Mouse (Mus musculus): ENCODE results near the gene Gm10190. TPM values are rescaled to one million over a fixed set of nuclear protein-coding genes. Genes with fewer than 3 reads are reported as not detected.
A peak's percentile ranks its signal among the peaks of the same experiment; 100 is the strongest.
"Not testable (repeated sequence)": the region's sequence is repeated elsewhere in the genome, so short reads cannot be mapped to it uniquely, and the experiment has no call there.

Gene Gm10190
- total and polyA plus RNA-seq, 2 experiments from 2014 or later, result 3.4 TPM; not detected in 1

DNA sequence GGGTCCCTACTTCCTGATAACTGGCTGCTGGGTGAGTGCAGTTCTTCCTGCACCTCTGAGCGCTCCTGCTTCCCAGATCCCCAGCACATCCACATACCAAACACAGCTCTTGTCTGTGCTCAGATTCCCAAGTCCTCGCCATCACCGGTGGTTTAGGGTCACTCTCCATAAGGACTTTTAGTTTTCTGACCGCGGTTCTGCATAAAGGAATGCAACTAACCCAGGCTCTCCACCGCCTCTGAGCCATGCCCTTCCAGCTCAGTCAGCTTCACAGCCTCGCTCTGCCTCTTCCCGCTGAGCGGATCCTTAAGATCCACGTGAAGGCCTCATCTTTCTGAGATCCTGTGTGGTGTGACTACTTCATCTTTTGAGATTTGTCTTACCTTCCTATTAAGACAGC is 16.7 kb upstream of the Gm10190 start:
- Histone ChIP-seq H3K4me3 (ENCODE audit: low read length) (no peak overlapping the region), H3K4me2 (ENCODE audit: low read depth, low read length) (no peak overlapping the region), H3K27me3 (ENCODE audit: insufficient read depth, low read length) (no peaks in the 10 kb centered on the region), H3K9me3 (ENCODE audit: low read length) (no peaks in the 10 kb centered on the region), H3K4me1 (ENCODE audit: insufficient read depth, low read length) (0 out of 2 replicates have a peak, but pooled peaks cover 5% of the 10 kb centered on the region), H3K9ac (replicated peaks; ENCODE audit: low read length) (no peak overlapping the region), H3K36me3 (ENCODE audit: insufficient read depth, low read length) (no peaks in the 10 kb centered on the region), H3K27ac (no peak overlapping the region)
- ATAC-seq (no peak), DNase-seq (ENCODE audit: low spot score) (no peak)
- TF ChIP-seq CTCF (IDR thresholded peaks at IDR 0.05; ENCODE audit: low read depth), result no peak
- 66% methylated on average over 10 of the region's 10 CpGs for WGBS

DNA sequence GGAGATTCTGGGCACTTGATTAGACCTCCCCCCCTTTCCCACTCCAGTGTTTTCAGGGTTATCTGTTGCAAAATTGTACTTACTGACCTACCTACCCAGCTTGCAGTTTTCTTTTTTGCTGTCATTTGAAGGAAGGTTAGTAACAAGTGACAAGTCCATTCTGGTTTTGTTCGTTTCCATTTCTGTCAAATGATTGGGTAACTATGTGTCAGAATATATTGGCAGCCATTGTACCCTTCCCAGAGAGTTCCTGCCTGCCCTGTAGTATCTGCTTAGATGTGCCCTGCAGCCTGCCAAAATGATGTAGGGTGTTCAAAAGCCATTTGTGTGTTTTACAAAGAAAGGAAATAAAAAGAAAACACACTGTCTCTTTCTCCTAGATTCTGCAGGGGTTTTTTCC is 12.3 kb upstream of the Gm10190 start:
- WGBS, result 48% methylated on average over 1 of the region's 1 CpGs
- no peak for TF ChIP-seq CTCF (IDR thresholded peaks at IDR 0.05; ENCODE audit: low read depth)
- no peak for DNase-seq (ENCODE audit: low spot score)

DNA sequence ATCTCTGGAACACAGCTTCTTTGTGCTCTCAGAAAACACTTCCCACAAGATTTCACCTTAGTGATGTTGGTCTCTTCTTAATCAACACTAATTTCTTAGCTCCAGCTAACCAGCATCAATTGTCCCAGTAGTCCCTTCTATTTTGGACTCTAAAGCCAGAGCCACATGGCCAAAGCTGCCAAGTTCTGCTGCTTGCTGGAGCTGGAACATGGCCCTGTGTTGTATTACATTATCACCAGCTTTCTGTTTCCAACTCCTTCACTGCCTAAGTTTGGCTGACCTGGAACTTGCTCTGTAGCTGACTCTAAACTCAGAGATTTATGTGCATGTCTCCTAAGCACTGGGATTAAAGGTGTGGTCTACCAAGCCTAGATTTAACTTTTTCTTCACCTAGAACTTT is 5.0 kb upstream of the Gm10190 start:
- not testable (repeated sequence) for H3K27me3 ChIP-seq (ENCODE audit: insufficient read depth, low read length); H3K36me3 ChIP-seq (ENCODE audit: insufficient read depth, low read length); H3K4me2 ChIP-seq (ENCODE audit: low read depth, low read length); H3K27ac ChIP-seq; ATAC-seq; H3K9ac ChIP-seq (replicated peaks; ENCODE audit: low read length); H3K4me3 ChIP-seq (ENCODE audit: low read length); H3K4me1 ChIP-seq (ENCODE audit: insufficient read depth, low read length); DNase-seq (ENCODE audit: low spot score); H3K9me3 ChIP-seq (ENCODE audit: low read length)

More for the DNA sequence above, 12.3 kb upstream of the Gm10190 start:
- ATAC-seq, result no peak
- Histone ChIP-seq H3K36me3 (ENCODE audit: insufficient read depth, low read length) (no peaks in the 10 kb centered on the region), H3K9me3 (ENCODE audit: low read length) (no peaks in the 10 kb centered on the region), H3K4me3 (ENCODE audit: low read length) (no peak overlapping the region), H3K4me2 (ENCODE audit: low read depth, low read length) (no peak overlapping the region), H3K27me3 (ENCODE audit: insufficient read depth, low read length) (no peaks in the 10 kb centered on the region), H3K9ac (replicated peaks; ENCODE audit: low read length) (no peak overlapping the region), H3K4me1 (ENCODE audit: insufficient read depth, low read length) (no peaks in the 10 kb centered on the region), H3K27ac (no peak overlapping the region)

DNA sequence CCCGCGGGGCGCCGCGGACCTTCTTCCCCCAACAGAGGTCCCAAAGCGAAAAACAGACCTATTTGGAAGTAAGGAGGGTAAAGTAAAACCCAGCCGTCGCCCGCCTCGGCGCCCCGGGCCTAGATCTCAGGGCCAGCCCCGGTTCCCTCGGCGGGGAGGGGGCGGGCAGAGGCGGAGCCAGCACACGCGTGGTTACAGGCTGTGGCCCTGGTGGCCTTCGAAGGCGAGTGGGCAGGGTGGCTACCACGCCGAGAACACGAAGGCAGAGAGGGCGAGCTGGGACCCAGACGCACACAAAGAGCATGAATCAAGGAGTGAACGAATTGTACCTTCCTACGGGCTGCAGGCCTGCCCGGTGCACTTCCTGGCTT is 370 bp upstream of the Gm10190 start:
- peak overlapping the region; percentile 39 for H3K4me3 ChIP-seq (ENCODE audit: low read length)
- peak overlapping the region; percentile 84 for H3K27ac ChIP-seq
- DNase-seq (ENCODE audit: low spot score) (no peak), ATAC-seq (peak; percentile 88)
- H3K27me3 ChIP-seq (ENCODE audit: insufficient read depth, low read length), result no peaks in the 10 kb centered on the region
- H3K9ac ChIP-seq (replicated peaks; ENCODE audit: low read length), result peak overlapping the region; percentile 70
- H3K4me2 ChIP-seq (ENCODE audit: low read depth, low read length), result peak overlapping the region; percentile 63
- H3K36me3 ChIP-seq (ENCODE audit: insufficient read depth, low read length), result no peaks in the 10 kb centered on the region
- 22% methylated on average over 25 of the region's 29 CpGs for WGBS
- no peaks in the 10 kb centered on the region for H3K4me1 ChIP-seq (ENCODE audit: insufficient read depth, low read length)
- no peaks in the 10 kb centered on the region for H3K9me3 ChIP-seq (ENCODE audit: low read length)
- no peak for TF ChIP-seq CTCF (IDR thresholded peaks at IDR 0.05; ENCODE audit: low read depth)

DNA sequence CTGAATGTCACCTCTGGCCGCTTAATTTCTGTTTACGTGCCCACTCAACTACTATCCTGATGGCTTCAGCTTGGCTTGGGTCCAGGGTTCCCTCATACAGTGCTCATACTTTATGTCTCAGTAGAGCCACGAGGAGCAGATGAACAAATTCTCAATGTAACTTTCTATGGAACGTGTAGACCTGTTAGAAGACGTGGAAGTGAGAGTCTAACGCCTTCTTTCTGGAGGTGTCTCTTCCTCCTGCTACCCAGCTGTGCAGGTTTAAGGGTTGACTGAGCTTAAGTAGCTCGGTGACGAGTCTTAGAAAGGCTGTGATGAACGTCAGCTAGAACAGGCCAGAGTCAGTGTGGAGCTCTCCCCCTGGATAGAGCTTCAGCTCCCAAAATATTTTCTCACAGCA is 4.7 kb downstream of the Gm10190 start:
- no peak for TF ChIP-seq CTCF (IDR thresholded peaks at IDR 0.05; ENCODE audit: low read depth)
- H3K27me3 ChIP-seq (ENCODE audit: insufficient read depth, low read length), result no peaks in the 10 kb centered on the region
- ATAC-seq, result no peak
- no peak for DNase-seq (ENCODE audit: low spot score)
- H3K4me1 ChIP-seq (ENCODE audit: insufficient read depth, low read length), result no peaks in the 10 kb centered on the region
- no peaks in the 10 kb centered on the region for H3K36me3 ChIP-seq (ENCODE audit: insufficient read depth, low read length)
- no peak overlapping the region for H3K4me2 ChIP-seq (ENCODE audit: low read depth, low read length)
- 73% methylated on average over 9 of the region's 9 CpGs for WGBS
- no peak overlapping the region for H3K9ac ChIP-seq (replicated peaks; ENCODE audit: low read length)
- H3K27ac ChIP-seq, result no peak overlapping the region
- H3K9me3 ChIP-seq (ENCODE audit: low read length), result no peaks in the 10 kb centered on the region
- no peak overlapping the region for H3K4me3 ChIP-seq (ENCODE audit: low read length)

DNA sequence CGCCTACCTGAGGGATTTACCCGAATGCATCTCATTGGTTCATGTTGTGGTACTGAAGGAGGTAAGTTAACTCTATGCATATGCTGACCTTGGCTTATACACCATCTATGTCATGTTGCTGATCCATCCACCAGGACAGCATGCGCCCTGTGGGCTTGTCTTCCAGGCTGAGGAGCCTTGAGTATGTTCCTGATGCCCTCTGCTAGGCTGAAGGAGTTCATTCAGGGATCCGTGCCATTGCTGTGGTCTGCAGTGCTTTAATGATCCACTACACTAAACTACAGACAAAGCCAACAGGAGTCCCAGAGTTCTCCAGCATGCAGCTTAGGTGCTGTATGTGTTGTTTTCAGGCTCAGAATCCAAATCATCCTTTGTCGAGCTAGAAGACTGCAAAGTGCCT is 6.1 kb downstream of the Gm10190 start:
- Histone ChIP-seq H3K4me2 (ENCODE audit: low read depth, low read length) (no peak overlapping the region), H3K27ac (no peak overlapping the region), H3K27me3 (ENCODE audit: insufficient read depth, low read length) (no peaks in the 10 kb centered on the region), H3K9ac (replicated peaks; ENCODE audit: low read length) (no peak overlapping the region), H3K4me1 (ENCODE audit: insufficient read depth, low read length) (no peaks in the 10 kb centered on the region), H3K36me3 (ENCODE audit: insufficient read depth, low read length) (no peaks in the 10 kb centered on the region), H3K4me3 (ENCODE audit: low read length) (no peak overlapping the region), H3K9me3 (ENCODE audit: low read length) (no peaks in the 10 kb centered on the region)
- ATAC-seq (no peak), DNase-seq (ENCODE audit: low spot score) (no peak)
- 89% methylated on average over 5 of the region's 5 CpGs for WGBS
- TF ChIP-seq CTCF (IDR thresholded peaks at IDR 0.05; ENCODE audit: low read depth), result no peak

DNA sequence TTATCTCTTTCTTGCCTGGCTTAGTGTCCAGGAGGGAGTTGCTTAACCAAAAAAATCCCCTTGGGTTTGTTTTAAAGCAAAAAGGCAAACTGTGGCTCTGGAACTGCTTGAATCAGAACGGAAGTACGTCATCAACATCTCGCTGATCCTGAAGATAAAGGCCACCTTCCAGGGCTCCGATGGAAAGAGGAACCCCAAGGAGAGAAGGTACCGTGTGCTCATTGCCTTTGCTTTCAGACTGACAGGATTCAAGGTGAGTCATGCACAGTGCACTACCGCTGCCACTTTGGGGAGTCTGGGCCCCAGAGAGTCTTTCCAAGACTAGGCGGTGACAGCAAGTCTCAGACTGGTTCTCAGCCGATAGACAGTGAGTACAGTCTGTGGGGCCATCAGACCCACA is 13.1 kb downstream of the Gm10190 start:
- DNase-seq (ENCODE audit: low spot score) (no peak), ATAC-seq (no peak)
- Histone ChIP-seq H3K9me3 (ENCODE audit: low read length) (no peaks in the 10 kb centered on the region), H3K9ac (replicated peaks; ENCODE audit: low read length) (no peak overlapping the region), H3K27ac (no peak overlapping the region), H3K27me3 (ENCODE audit: insufficient read depth, low read length) (no peaks in the 10 kb centered on the region), H3K4me1 (ENCODE audit: insufficient read depth, low read length) (no peaks in the 10 kb centered on the region), H3K4me2 (ENCODE audit: low read depth, low read length) (no peak overlapping the region), H3K36me3 (ENCODE audit: insufficient read depth, low read length) (no peaks in the 10 kb centered on the region), H3K4me3 (ENCODE audit: low read length) (no peak overlapping the region)
- 96% methylated on average over 8 of the region's 8 CpGs for WGBS
- TF ChIP-seq CTCF (IDR thresholded peaks at IDR 0.05; ENCODE audit: low read depth), result no peak

Data from hindbrain, postnatal 0 days (tissue).